Mouse (Mus musculus) lung, embryonic 15.5 days (tissue): Measurements from ENCODE around the gene Olfr780. TPM values are rescaled to one million over a fixed set of nuclear protein-coding genes. Genes with fewer than 3 reads are reported as not detected.
"Not testable (repeated sequence)": the region's sequence is repeated elsewhere in the genome, so short reads cannot be mapped to it uniquely, and the experiment has no call there.

Experiments used
- ATAC-seq: fragments of 200-750 bp; cut with Nextera tagmentation; 2 replicates; pipeline ENCODE4 v1.8.0; 2017; ENCODE audit warnings: moderate number of reproducible peaks, borderline replicate concordance; ENCODE audit not compliant: low FRiP score, low TSS enrichment; ENCODE audit errors: extremely low read depth
- H3K27ac ChIP-seq: fragments of 300-500 bp; sonication (generic); 2 replicates; pipeline ENCODE4 v1.5.1; 2015; ENCODE audit warnings: moderate library complexity, mild to moderate bottlenecking, inconsistent platforms
- H3K27me3 ChIP-seq: fragments of 300-500 bp; sonication (generic); 2 replicates; pipeline ENCODE4 v1.6.1; 2015; ENCODE audit warnings: inconsistent platforms
- H3K36me3 ChIP-seq: fragments of 300-500 bp; sonication (generic); 2 replicates; pipeline ENCODE4 v1.6.1; 2015; ENCODE audit warnings: inconsistent platforms
- H3K4me1 ChIP-seq: fragments of 300-500 bp; sonication (generic); 2 replicates; pipeline ENCODE4 v1.6.1; 2015; ENCODE audit warnings: inconsistent platforms
- H3K4me2 ChIP-seq: fragments of 300-500 bp; sonication (generic); 2 replicates; pipeline ENCODE4 v1.6.1; 2015; ENCODE audit warnings: inconsistent platforms, mild to moderate bottlenecking, moderate library complexity
- H3K4me3 ChIP-seq: fragments of 300-500 bp; sonication (generic); 2 replicates; pipeline ENCODE4 v1.5.1; 2015; ENCODE audit warnings: mild to moderate bottlenecking, inconsistent platforms
- H3K9ac ChIP-seq: fragments of 300-500 bp; sonication (generic); 2 replicates; pipeline ENCODE4 v1.6.1; 2015; ENCODE audit warnings: inconsistent platforms
- H3K9me3 ChIP-seq: fragments of 300-500 bp; sonication (generic); 2 replicates; pipeline ENCODE4 v1.6.1; 2016; ENCODE audit warnings: inconsistent platforms
- WGBS: fragments of 180-500 bp; shearing (Covaris S2); methylation state at CpG from one replicate; pipeline ENCODE4 v1.1.7; 2015; 5-methylcytosine and 5-hydroxymethylcytosine counted together
- polyA plus RNA-seq: library from polyadenylated mRNA; unstranded; fragments of >200 nt; fragmentation: Nextera tagmentation; extraction: Ambion mirVana; gene quantifications from 2 replicates; pipeline ENCODE4 v1.2.1, GENCODE M21; 2015

The Olfr780 gene
- polyA plus RNA-seq: not detected in 2 replicates

- H3K4me3 ChIP-seq: no peak within 1 kb of the TSS
- WGBS: 76% methylated on average over 3 of the region's 3 CpGs
- H3K36me3 ChIP-seq: no peaks in the 10 kb centered on the region
- H3K9me3 ChIP-seq: no peaks in the 10 kb centered on the region
- H3K27ac ChIP-seq: no peak within 1 kb of the TSS
- no peak for ATAC-seq
- no peaks in the 10 kb centered on the region for H3K27me3 ChIP-seq
- H3K9ac ChIP-seq: no peak within 1 kb of the TSS
- no peaks in the 10 kb centered on the region for H3K4me1 ChIP-seq
- no peak within 1 kb of the TSS for H3K4me2 ChIP-seq
Measured at GRCm38 (mm10) chr10:129317817-129318216, at the start of gene Olfr780. Olfr780 (plus strand) TSS chr10:129318117.

- H3K9me3 ChIP-seq: no peaks in the 10 kb centered on the region
- H3K27me3 ChIP-seq: no peaks in the 10 kb centered on the region
- 88% methylated on average over 2 of the region's 2 CpGs for WGBS
- ATAC-seq: no peak
- no peak within 1 kb of the TSS for H3K9ac ChIP-seq
- H3K4me3 ChIP-seq: no peak within 1 kb of the TSS
- no peak within 1 kb of the TSS for H3K27ac ChIP-seq
- H3K4me1 ChIP-seq: no peaks in the 10 kb centered on the region
- no peak within 1 kb of the TSS for H3K4me2 ChIP-seq
- H3K36me3 ChIP-seq: no peaks in the 10 kb centered on the region
Measured at GRCm38 (mm10) chr10:129271081-129271535, 46.8 kb upstream of the Olfr780 start, which contains the start of gene Olfr777. Olfr777 (minus strand) TSS chr10:129271485.

- not testable (repeated sequence) for ATAC-seq, H3K4me1 ChIP-seq
- WGBS: 34% methylated on average over 1 of the region's 1 CpGs
Measured at GRCm38 (mm10) chr10:129312973-129313372, 4.9 kb upstream of the Olfr780 start.

GRCm38 (mm10) chr10:129313521-129313920, 4.4 kb upstream of the Olfr780 start:
- not testable (repeated sequence) for H3K9me3 ChIP-seq, H3K9ac ChIP-seq, H3K4me1 ChIP-seq, H3K4me2 ChIP-seq, ATAC-seq, H3K27me3 ChIP-seq, H3K4me3 ChIP-seq, H3K27ac ChIP-seq, H3K36me3 ChIP-seq
- WGBS: no CpG with 5 or more reads among the region's 1 CpGs

More at GRCm38 (mm10) chr10:129312973-129313372, 4.9 kb upstream of the Olfr780 start:
- H3K27me3 ChIP-seq, H3K4me3 ChIP-seq, H3K9me3 ChIP-seq, H3K27ac ChIP-seq, H3K9ac ChIP-seq, H3K36me3 ChIP-seq, H3K4me2 ChIP-seq: not testable (repeated sequence)

- H3K4me3 ChIP-seq: no peak within 1 kb of the TSS
- ATAC-seq: no peak
- H3K4me1 ChIP-seq: no peaks in the 10 kb centered on the region
- no peak within 1 kb of the TSS for H3K27ac ChIP-seq
- no peak within 1 kb of the TSS for H3K4me2 ChIP-seq
- no peaks in the 10 kb centered on the region for H3K36me3 ChIP-seq
- no peak within 1 kb of the TSS for H3K9ac ChIP-seq
- no peaks in the 10 kb centered on the region for H3K27me3 ChIP-seq
- H3K9me3 ChIP-seq: no peaks in the 10 kb centered on the region
Measured at GRCm38 (mm10) chr10:129328554-129328953, 10.6 kb downstream of the Olfr780 start, which contains the start of gene Olfr781. Olfr781 (plus strand) TSS chr10:129328854.

GRCm38 (mm10) chr10:129348550-129348949, 30.6 kb downstream of the Olfr780 start, which contains the start of gene Olfr782:
Olfr782 (plus strand) TSS chr10:129348850.
- 80% methylated on average over 3 of the region's 3 CpGs for WGBS
- no peak for ATAC-seq

GRCm38 (mm10) chr10:129352475-129352874, 34.6 kb downstream of the Olfr780 start:
- H3K9ac ChIP-seq, H3K36me3 ChIP-seq, H3K27me3 ChIP-seq, H3K4me1 ChIP-seq, H3K27ac ChIP-seq, ATAC-seq, H3K9me3 ChIP-seq, H3K4me3 ChIP-seq, H3K4me2 ChIP-seq: not testable (repeated sequence)
- WGBS: 67% methylated on average over 2 of the region's 2 CpGs

More at GRCm38 (mm10) chr10:129348550-129348949, 30.6 kb downstream of the Olfr780 start, which contains the start of gene Olfr782:
- Histone ChIP-seq H3K9me3 (no peaks in the 10 kb centered on the region), H3K36me3 (no peaks in the 10 kb centered on the region), H3K4me2 (no peak within 1 kb of the TSS), H3K4me3 (no peak within 1 kb of the TSS), H3K4me1 (no peaks in the 10 kb centered on the region), H3K27ac (no peak within 1 kb of the TSS), H3K9ac (no peak within 1 kb of the TSS), H3K27me3 (no peaks in the 10 kb centered on the region)

GRCm38 (mm10) chr10:129356496-129356895, 38.6 kb downstream of the Olfr780 start:
- not testable (repeated sequence) for ATAC-seq, H3K9ac ChIP-seq, H3K9me3 ChIP-seq, H3K4me3 ChIP-seq, H3K27ac ChIP-seq, H3K36me3 ChIP-seq, H3K4me1 ChIP-seq, H3K4me2 ChIP-seq, H3K27me3 ChIP-seq
- 87% methylated on average over 4 of the region's 4 CpGs for WGBS

- no peaks in the 10 kb centered on the region for H3K4me1 ChIP-seq
- H3K4me2 ChIP-seq: no peak overlapping the region
- ATAC-seq: no peak
- H3K4me3 ChIP-seq: no peak overlapping the region
- whole genome bisulfite sequencing: 68% methylated on average over 5 of the region's 5 CpGs
- H3K27me3 ChIP-seq: no peaks in the 10 kb centered on the region
- no peaks in the 10 kb centered on the region for H3K36me3 ChIP-seq
- no peaks in the 10 kb centered on the region for H3K9me3 ChIP-seq
- H3K27ac ChIP-seq: no peak overlapping the region
- no peak overlapping the region for H3K9ac ChIP-seq
Measured at GRCm38 (mm10) chr10:129357307-129357706, 39.4 kb downstream of the Olfr780 start.

Other genes with a start within 250 kb of the Olfr780 start
- not detected in 2 replicates for gene Olfr766-ps1, start 249.1 kb upstream of the Olfr780 start, polyA plus RNA-seq
- gene Olfr767, start 235.2 kb upstream of the Olfr780 start, polyA plus RNA-seq: not detected in 2 replicates
- gene Olfr768, start 218.7 kb upstream of the Olfr780 start, polyA plus RNA-seq: not detected in 2 replicates
- gene Olfr769, start 200.3 kb upstream of the Olfr780 start, polyA plus RNA-seq: not detected in 2 replicates
- gene Olfr770, start 179.1 kb upstream of the Olfr780 start, polyA plus RNA-seq: not detected in 2 replicates
- not detected in 2 replicates for gene Olfr771, start 153.4 kb upstream of the Olfr780 start, polyA plus RNA-seq
- not detected in 2 replicates for gene Olfr772, start 140.2 kb upstream of the Olfr780 start, polyA plus RNA-seq
- not detected in 2 replicates for gene Olfr773, start 130.7 kb upstream of the Olfr780 start, polyA plus RNA-seq
- gene Olfr774, start 81.9 kb upstream of the Olfr780 start, polyA plus RNA-seq: not detected in 2 replicates
- gene Olfr775, start 69.7 kb upstream of the Olfr780 start, polyA plus RNA-seq: not detected in 2 replicates
- not detected in 2 replicates for gene Olfr776, start 59.0 kb upstream of the Olfr780 start, polyA plus RNA-seq
- gene Olfr777, start 46.6 kb upstream of the Olfr780 start, polyA plus RNA-seq: not detected in 2 replicates
- not detected in 2 replicates for gene Olfr781, start 10.7 kb downstream of the Olfr780 start, polyA plus RNA-seq
- gene Olfr782, start 30.7 kb downstream of the Olfr780 start, polyA plus RNA-seq: not detected in 2 replicates
- 0.05 and 0.06 TPM in 2 replicates for gene Olfr784, start 66.0 kb downstream of the Olfr780 start, polyA plus RNA-seq
- gene Olfr785, start 87.3 kb downstream of the Olfr780 start, polyA plus RNA-seq: not detected in 2 replicates
- not detected in 2 replicates for gene Olfr786, start 109.2 kb downstream of the Olfr780 start, polyA plus RNA-seq
- gene Olfr787, start 143.7 kb downstream of the Olfr780 start, polyA plus RNA-seq: not detected in 2 replicates
- not detected in 2 replicates for gene Olfr788, start 152.9 kb downstream of the Olfr780 start, polyA plus RNA-seq
- not detected in 2 replicates for gene Olfr789, start 166.6 kb downstream of the Olfr780 start, polyA plus RNA-seq
- not detected in 2 replicates for gene Olfr790, start 180.4 kb downstream of the Olfr780 start, polyA plus RNA-seq
- not detected in 2 replicates for gene Olfr791, start 203.7 kb downstream of the Olfr780 start, polyA plus RNA-seq
- not detected in 2 replicates for gene Olfr792, start 221.0 kb downstream of the Olfr780 start, polyA plus RNA-seq
- not detected in 2 replicates for gene Olfr794, start 249.5 kb downstream of the Olfr780 start, polyA plus RNA-seq